Mouse (Mus musculus): ENCODE measurements around the gene Safb2.

DNA sequence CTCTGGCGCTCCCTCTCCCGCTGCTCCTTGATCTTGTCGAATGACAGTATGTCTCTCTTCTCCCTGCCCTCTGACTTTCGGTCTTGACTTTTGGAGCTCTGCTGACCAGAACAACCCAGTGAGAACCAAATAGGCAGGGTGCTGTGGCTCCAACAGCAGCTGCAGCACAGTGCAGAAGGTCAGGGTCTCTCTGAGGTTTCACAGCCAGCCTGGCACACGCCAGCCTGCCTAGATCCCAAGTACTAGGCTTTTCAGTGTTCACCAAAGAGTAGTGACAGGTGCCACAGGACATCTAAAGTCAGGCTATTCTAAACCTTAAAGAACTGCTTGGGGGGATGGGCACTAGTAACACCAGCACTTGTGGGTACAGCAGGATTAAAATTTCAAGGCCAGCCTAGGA lies 17.5 kb downstream of the Safb2 start:
- TF ChIP-seq CTCF (IDR thresholded peaks at IDR 0.05; ENCODE audit: insufficient read depth, low read length) (no peak), POLR2A (IDR thresholded peaks at IDR 0.05; ENCODE audit: borderline replicate concordance, extremely low read depth, low read depth, low read length) (no peak)
